Mouse (Mus musculus) megakaryocyte, adult 5-6 weeks (primary cell): ENCODE data around the gene Knstrn. TPM values are rescaled to one million over a fixed set of nuclear protein-coding genes. Genes with fewer than 3 reads are reported as not detected.

Experiments
- ATAC-seq: 2 replicates; pipeline ENCODE4 v1.8.0; 2016; ENCODE audit warnings: mild to moderate bottlenecking, inconsistent platforms; ENCODE audit not compliant: poor library complexity, severe bottlenecking
- total RNA-seq, 2 experiments: library from RNA; stranded (forward) in 1 of 2; stranded (reverse) in 1 of 2; fragments of 153-499, 151-499 nt in 1 of 2; fragments of 221-1000, 200-1000 nt in 1 of 2; gene quantifications; 2 replicates each; pipeline versions ENCODE4 v1.2.3 to v1.2.4; 2015 to 2017

Knstrn gene
- total RNA-seq, 2 experiments from 2014 or later: 59.7 to 217 TPM

GRCm38 (mm10) chr2:118861454-118862339 is 47.9 kb downstream of the Knstrn start, which contains the start of gene Ivd:
TSS of gene Ivd (plus strand) at chr2:118861954.
- ATAC-seq: peak; percentile 99

GRCm38 (mm10) chr2:118862340-118862675 is 48.5 kb downstream of the Knstrn start:
- no peak for ATAC-seq

GRCm38 (mm10) chr2:118870601-118871000 is 56.8 kb downstream of the Knstrn start:
- no peak for ATAC-seq

GRCm38 (mm10) chr2:118871032-118871431 is 57.2 kb downstream of the Knstrn start:
- ATAC-seq: no peak

- no peak for ATAC-seq
Measured at GRCm38 (mm10) chr2:118873018-118873417, 59.2 kb downstream of the Knstrn start.

- ATAC-seq: no peak
Measured at GRCm38 (mm10) chr2:118873890-118874430, 60.2 kb downstream of the Knstrn start.

GRCm38 (mm10) chr2:118875316-118875715 is 61.5 kb downstream of the Knstrn start:
- no peak for ATAC-seq

- no peak for ATAC-seq
Measured at GRCm38 (mm10) chr2:118876453-118876852, 62.6 kb downstream of the Knstrn start.

- no peak for ATAC-seq
Measured at GRCm38 (mm10) chr2:118881019-118881418, 67.2 kb downstream of the Knstrn start.

GRCm38 (mm10) chr2:118881956-118882355 is 68.2 kb downstream of the Knstrn start:
- ATAC-seq: no peak

GRCm38 (mm10) chr2:118882840-118883679 is 69.3 kb downstream of the Knstrn start:
- ATAC-seq: peak; percentile 96

- no peak for ATAC-seq
Measured at GRCm38 (mm10) chr2:118887440-118887839, 73.6 kb downstream of the Knstrn start.

- ATAC-seq: no peak
Measured at GRCm38 (mm10) chr2:118887845-118888548, 74.2 kb downstream of the Knstrn start.

GRCm38 (mm10) chr2:118891173-118891572 is 77.4 kb downstream of the Knstrn start:
- no peak for ATAC-seq

- peak; percentile 15; the same call in 1 of the 2 replicates for ATAC-seq
Measured at GRCm38 (mm10) chr2:118895990-118896913, 82.4 kb downstream of the Knstrn start.

GRCm38 (mm10) chr2:118896914-118897291 is 83.1 kb downstream of the Knstrn start:
- ATAC-seq: no peak

GRCm38 (mm10) chr2:118897392-118897791 is 83.6 kb downstream of the Knstrn start:
- no peak for ATAC-seq

GRCm38 (mm10) chr2:118897808-118898207 is 84.0 kb downstream of the Knstrn start:
- no peak for ATAC-seq

GRCm38 (mm10) chr2:118898771-118899170 is 85.0 kb downstream of the Knstrn start:
- ATAC-seq: no peak

- no peak for ATAC-seq
Measured at GRCm38 (mm10) chr2:118899306-118899705, 85.5 kb downstream of the Knstrn start.
